Mouse (Mus musculus) testis, postnatal 14 days (tissue): Measurements from ENCODE around the gene Olfr913.

Experiments
- DNase-seq: peaks from one replicate; pipeline ENCODE4 v3.0.0; 2021; ENCODE audit warnings: low spot score

Olfr913 gene

DNA sequence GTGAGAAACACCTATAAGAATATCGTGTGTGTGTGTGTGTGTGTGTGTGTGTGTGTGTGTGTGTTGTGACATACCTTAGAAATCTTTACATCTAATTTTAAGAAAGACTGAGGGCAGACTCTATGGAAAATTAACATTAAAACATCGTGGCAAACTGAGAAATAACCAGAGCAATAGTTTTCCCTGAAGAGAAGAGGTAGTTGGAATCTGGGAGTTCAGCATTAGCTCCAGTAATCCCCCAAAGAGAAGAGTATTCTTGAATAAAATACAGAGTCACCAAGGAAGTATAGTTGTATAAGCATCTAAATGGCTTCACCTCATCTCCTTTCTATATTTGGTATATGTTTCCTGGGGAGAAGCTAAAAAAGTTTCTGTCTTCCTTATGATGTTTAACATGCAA, at the start of gene Olfr913:
Gene Olfr913, plus strand, starts transcription at position 301 of the 400 bp plus-strand sequence.
- no peak for DNase-seq

GRCm38 (mm10) chr9:38579878-38580277, 12.7 kb upstream of the Olfr913 start, which contains the start of gene Olfr912:
Gene Olfr912, plus strand, starts transcription at chr9:38580178.
- no peak for DNase-seq

- no peak for DNase-seq
Measured at GRCm38 (mm10) chr9:38591056-38591455, 1.5 kb upstream of the Olfr913 start.

- DNase-seq: no peak
Measured at GRCm38 (mm10) chr9:38604802-38605201, 12.2 kb downstream of the Olfr913 start, which contains the start of gene Olfr914. Gene Olfr914, plus strand, starts transcription at chr9:38605102.

- DNase-seq: no peak
Measured at GRCm38 (mm10) chr9:38632406-38632805, 39.8 kb downstream of the Olfr913 start.
